Mouse (Mus musculus) small intestine, adult 2 months (tissue): ENCODE results near the gene Ltn1.

ENCODE experiments used
- CTCF ChIP-seq: fragments of 200-500 bp; IDR thresholded peaks from 2 replicates; pipeline ENCODE4 v1.5.1; 2012; ENCODE audit warnings: low read depth, mild to moderate bottlenecking, control low read depth, inconsistent platforms, low read length, moderate library complexity, mixed read lengths; ENCODE audit not compliant: insufficient replicate concordance, insufficient read length; ENCODE audit errors: extremely low read depth
- POLR2A ChIP-seq: fragments of 200-500 bp; IDR thresholded peaks from 2 replicates; pipeline ENCODE4 v1.6.1; 2012; ENCODE audit warnings: low read depth, mild to moderate bottlenecking, control low read depth, inconsistent platforms, low read length, moderate library complexity

GRCm38 (mm10) chr16:87443245-87443644 lies 10.8 kb upstream of the Ltn1 start:
- TF ChIP-seq CTCF: no peak
- TF ChIP-seq POLR2A: no peak
